Mouse (Mus musculus) kidney, adult 2 months (tissue): Measurements from ENCODE around the gene Cptp. TPM values are rescaled to one million over a fixed set of nuclear protein-coding genes. Genes with fewer than 3 reads are reported as not detected.

Source experiments
- DNase-seq: peaks from one replicate; pipeline ENCODE4 v3.0.0; 2021
- H3K27ac ChIP-seq: fragments of 200-500 bp; 2 replicates; pipeline ENCODE4 v1.5.1; 2012; ENCODE audit warnings: low read depth, low read length, control low read depth, inconsistent platforms; ENCODE audit not compliant: insufficient read depth
- H3K27me3 ChIP-seq: fragments of 200-500 bp; replicated peaks from 2 replicates; pipeline ENCODE4 v1.6.1; 2012; ENCODE audit warnings: mild to moderate bottlenecking, moderate library complexity, low read length, inconsistent platforms; ENCODE audit not compliant: control insufficient read depth, insufficient read depth
- H3K36me3 ChIP-seq: fragments of 200-500 bp; 2 replicates; pipeline ENCODE4 v1.6.1; 2012; ENCODE audit warnings: mild to moderate bottlenecking, moderate library complexity, low read length, inconsistent platforms; ENCODE audit not compliant: control insufficient read depth, insufficient read depth
- H3K4me1 ChIP-seq: fragments of 200-500 bp; 2 replicates; pipeline ENCODE4 v1.6.1; 2011; ENCODE audit warnings: low read length; ENCODE audit not compliant: control insufficient read depth, insufficient read depth
- H3K4me3 ChIP-seq: fragments of 200-500 bp; 2 replicates; pipeline ENCODE4 v1.5.1; 2011; ENCODE audit warnings: mild to moderate bottlenecking, low read depth, low read length, control low read depth; ENCODE audit not compliant: insufficient read depth
- CTCF ChIP-seq: fragments of 200-500 bp; conservative IDR thresholded peaks from 2 replicates; pipeline ENCODE4 v1.5.1; 2011; ENCODE audit warnings: low read depth, mild to moderate bottlenecking, control low read depth, low read length, moderate library complexity, mixed read lengths; ENCODE audit not compliant: insufficient read depth, insufficient read length
- POLR2A ChIP-seq: fragments of 200-500 bp; IDR thresholded peaks from one replicate; pipeline ENCODE4 v1.6.1; 2011; ENCODE audit warnings: low read depth, low read length, control low read depth
- WGBS: fragments of 180-500 bp; shearing (Covaris S2); methylation state at CpG from one replicate; pipeline ENCODE4 v1.1.7; 2018; 5-methylcytosine and 5-hydroxymethylcytosine counted together
- polyA plus RNA-seq: library from polyadenylated mRNA; depleted of rRNA; stranded (reverse); fragments of >200 nt; gene quantifications from 2 replicates; pipeline ENCODE4 v1.2.3, GENCODE M21; 2012

Gene Cptp
- polyA plus RNA-seq, 1 experiment, result 46.2 TPM

DNA sequence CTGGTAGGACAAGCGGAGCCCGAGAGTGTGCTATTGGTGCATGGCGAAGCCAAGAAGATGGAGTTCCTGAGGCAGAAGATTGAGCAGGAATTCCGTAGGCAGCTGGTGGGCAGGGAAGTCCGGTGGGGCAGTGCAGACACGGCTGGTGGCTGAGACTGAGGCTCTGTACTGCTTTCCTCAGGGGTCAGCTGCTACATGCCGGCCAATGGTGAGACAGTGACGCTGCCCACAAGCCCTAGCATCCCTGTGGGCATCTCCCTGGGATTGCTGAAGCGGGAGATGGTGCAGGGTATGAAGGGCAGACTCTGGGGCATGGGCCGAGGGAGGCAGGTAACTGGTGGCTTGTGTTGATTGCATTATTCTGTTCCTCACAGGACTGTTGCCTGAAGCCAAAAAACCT is 18.4 kb upstream of the Cptp start:
- H3K36me3 ChIP-seq, result no peaks in the 10 kb centered on the region

DNA sequence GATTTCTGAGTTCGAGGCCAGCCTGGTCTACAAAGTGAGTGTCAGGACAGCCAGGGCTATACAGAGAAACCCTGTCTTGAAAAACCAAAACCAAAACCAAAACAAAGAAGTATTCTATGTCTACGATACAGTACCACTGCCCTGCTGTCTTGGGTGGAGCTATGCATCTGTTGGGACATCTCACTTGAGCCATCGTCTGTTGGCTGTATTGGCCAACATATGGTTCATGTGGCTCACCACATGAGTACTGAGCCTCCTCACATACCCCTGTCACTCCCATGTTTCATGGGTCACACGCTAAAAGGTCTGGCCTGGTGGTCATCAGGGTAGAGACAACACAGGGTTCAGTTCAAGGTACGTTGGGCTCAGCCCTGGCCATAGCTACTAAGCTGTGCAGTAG is 17.1 kb upstream of the Cptp start:
- WGBS, result 93% methylated on average over 5 of the region's 5 CpGs
- Histone ChIP-seq H3K4me3 (no peak overlapping the region), H3K27me3 (no peaks in the 10 kb centered on the region), H3K27ac (no peak overlapping the region), H3K36me3 (no peaks in the 10 kb centered on the region), H3K4me1 (no peaks in the 10 kb centered on the region)
- DNase-seq, result no peak
- TF ChIP-seq POLR2A, result no peak
- TF ChIP-seq CTCF, result no peak

More for the DNA sequence above, 18.4 kb upstream of the Cptp start:
- TF ChIP-seq POLR2A, result no peak
- no peak for TF ChIP-seq CTCF
- Histone ChIP-seq H3K27me3 (no peaks in the 10 kb centered on the region), H3K4me1 (peaks cover 2% of the 10 kb centered on the region; the same call in 1 of the 2 replicates), H3K27ac (no peak overlapping the region), H3K4me3 (no peak overlapping the region)
- WGBS, result 88% methylated on average over 10 of the region's 10 CpGs
- no peak for DNase-seq

DNA sequence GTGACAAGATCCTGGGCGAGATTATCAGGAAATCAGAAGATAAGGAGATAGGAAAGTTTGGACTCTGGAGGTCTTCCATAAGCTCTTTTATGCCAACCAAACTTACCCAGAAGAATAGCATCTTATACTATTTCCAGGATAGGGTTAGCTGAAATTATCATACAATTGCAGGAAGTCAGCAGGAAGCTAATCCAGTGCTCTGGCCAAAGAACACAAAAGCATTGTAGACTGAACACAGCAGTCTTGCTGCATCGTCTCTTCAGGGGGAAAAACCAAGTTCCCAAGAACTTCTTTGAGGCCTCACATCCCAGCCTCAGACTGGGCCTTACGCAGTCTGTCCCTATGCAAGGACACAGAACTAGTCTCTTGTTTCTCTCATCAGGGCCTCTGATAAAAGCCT is 14.3 kb upstream of the Cptp start:
- no peak for TF ChIP-seq POLR2A
- no peak for TF ChIP-seq CTCF
- Histone ChIP-seq H3K27me3 (no peaks in the 10 kb centered on the region), H3K4me1 (no peaks in the 10 kb centered on the region), H3K4me3 (no peak overlapping the region), H3K36me3 (no peaks in the 10 kb centered on the region), H3K27ac (peak overlapping the region; percentile 76)
- 68% methylated on average over 3 of the region's 3 CpGs for WGBS
- peak; percentile 54 for DNase-seq

DNA sequence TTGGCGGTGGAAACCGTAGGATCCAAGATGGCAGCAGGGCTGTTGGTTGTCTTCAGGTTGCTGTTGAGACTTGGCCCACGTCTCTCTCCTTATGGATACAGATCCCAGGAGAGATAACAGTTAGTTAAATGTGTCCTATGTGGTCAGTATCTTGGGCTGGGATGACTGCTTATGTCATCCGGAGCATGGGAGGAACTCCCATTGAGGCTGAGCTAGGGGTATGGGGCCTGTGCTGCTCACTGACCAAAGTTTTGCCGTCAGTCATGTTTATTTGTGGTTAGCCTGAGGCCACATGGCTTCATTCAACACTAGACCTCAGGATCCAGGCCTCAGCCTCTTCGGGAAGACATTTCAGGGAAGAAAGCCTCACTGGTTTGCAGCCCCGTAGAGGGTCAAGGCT is 2.2 kb upstream of the Cptp start:
- WGBS, result 98% methylated on average over 7 of the region's 7 CpGs
- H3K36me3 ChIP-seq, result no peaks in the 10 kb centered on the region
- TF ChIP-seq POLR2A (no peak), CTCF (no peak)
- no peaks in the 10 kb centered on the region for H3K27me3 ChIP-seq
- no peaks in the 10 kb centered on the region; the same call in 1 of the 2 replicates for H3K4me1 ChIP-seq
- no peak for DNase-seq
- no peak overlapping the region for H3K4me3 ChIP-seq
- no peak overlapping the region for H3K27ac ChIP-seq

DNA sequence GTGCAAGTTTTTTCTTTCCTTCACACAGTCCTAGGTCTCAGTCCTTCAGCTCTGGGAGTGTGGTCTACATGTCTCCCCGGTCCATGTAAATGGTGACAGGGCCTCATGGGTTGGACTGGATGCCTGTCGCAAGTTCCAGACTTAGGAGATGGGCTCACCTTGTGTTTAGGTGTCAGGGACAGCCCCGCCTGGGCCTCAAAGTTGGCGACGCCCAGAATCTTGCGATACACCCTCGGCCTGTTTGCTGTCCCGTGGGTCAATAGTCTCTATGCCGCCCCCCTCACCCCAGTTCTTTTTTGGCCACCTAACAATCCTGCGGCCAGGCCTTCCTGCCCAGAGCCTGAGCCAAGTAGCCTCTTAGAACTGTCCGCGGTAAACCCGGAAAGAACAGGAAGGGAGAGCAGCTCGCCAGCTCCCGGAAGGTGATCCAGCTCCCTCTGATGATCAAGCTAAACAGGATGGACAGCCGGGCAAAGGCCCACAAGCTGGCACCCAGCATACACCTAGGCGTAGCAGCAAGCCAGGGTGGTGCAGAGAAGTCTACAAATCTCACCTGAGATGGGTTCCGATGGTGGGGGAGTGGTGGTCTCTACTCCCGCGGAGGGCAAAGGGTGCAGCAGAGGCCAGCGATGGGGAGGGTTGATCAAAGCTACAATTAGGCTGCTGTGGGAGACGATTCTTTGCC is 484 bp downstream of the Cptp start:
- 6% methylated on average over 22 of the region's 22 CpGs for WGBS
- peak; percentile 63 for DNase-seq
- Histone ChIP-seq H3K4me3 (peak overlapping the region; percentile 71), H3K4me1 (no peaks in the 10 kb centered on the region; the same call in 1 of the 2 replicates), H3K27me3 (no peaks in the 10 kb centered on the region), H3K36me3 (no peaks in the 10 kb centered on the region), H3K27ac (peak overlapping the region; percentile 5; the same call in 1 of the 2 replicates)
- no peak for TF ChIP-seq POLR2A
- TF ChIP-seq CTCF, result no peak

DNA sequence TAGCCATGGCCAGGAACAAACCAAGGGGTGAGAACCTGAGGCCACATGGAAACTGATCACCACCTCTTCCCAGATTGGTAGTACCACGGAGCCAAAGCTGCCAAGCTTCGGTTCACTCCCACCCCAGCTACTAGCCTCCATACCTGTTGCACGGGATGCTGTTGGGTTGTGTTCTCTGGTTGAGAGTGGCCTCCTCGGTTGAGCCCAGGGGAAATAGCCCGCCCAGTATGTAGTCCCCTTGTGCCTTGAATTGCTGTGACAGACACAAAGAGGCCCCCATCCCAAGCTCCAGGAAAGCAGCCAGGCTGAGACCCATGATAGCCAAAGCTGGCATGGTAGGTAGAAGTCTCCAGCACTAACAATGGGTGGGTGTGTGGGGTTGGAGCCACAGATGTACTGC is 6.2 kb downstream of the Cptp start, which contains the start of gene Tas1r3:
Tas1r3 (minus strand) TSS at position 362 of the 400 bp plus-strand sequence.
- WGBS, result 80% methylated on average over 5 of the region's 5 CpGs
- no peak within 1 kb of the TSS for H3K27ac ChIP-seq
- no peak within 1 kb of the TSS for H3K4me3 ChIP-seq
- DNase-seq, result no peak
- no peak for TF ChIP-seq POLR2A
- no peak for TF ChIP-seq CTCF
- H3K4me1 ChIP-seq, result no peaks in the 10 kb centered on the region
- no peaks in the 10 kb centered on the region for H3K27me3 ChIP-seq
- H3K36me3 ChIP-seq, result no peaks in the 10 kb centered on the region

DNA sequence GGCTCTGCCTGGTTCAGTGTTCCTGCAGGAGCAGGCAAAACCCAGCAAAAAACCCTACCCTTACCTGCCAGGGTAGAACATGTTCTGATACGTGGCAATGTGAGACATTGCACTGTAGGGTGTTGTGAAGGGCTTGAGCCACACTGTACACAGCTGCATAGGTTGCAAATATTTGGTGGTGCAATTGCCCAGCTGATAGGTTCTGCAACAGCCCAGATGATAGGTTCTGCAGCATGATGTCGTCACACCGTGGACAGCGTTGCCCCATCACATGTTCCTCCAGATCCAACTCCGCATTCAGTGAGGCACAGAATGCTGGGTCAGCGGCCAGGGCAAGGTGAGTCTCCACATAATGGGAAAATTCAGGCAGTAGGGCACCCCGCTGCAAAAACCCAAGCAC is 7.5 kb downstream of the Cptp start:
- no peak overlapping the region for H3K27ac ChIP-seq
- 88% methylated on average over 7 of the region's 7 CpGs for WGBS
- no peaks in the 10 kb centered on the region for H3K27me3 ChIP-seq
- TF ChIP-seq CTCF, result no peak
- no peak for TF ChIP-seq POLR2A
- no peak for DNase-seq
- no peaks in the 10 kb centered on the region for H3K4me1 ChIP-seq
- H3K4me3 ChIP-seq, result no peak overlapping the region
- no peaks in the 10 kb centered on the region for H3K36me3 ChIP-seq
